Mouse (Mus musculus) subcutaneous adipose tissue, adult 2 months (tissue): ENCODE results near the gene Lcn9. TPM values are rescaled to one million over a fixed set of nuclear protein-coding genes. Genes with fewer than 3 reads are reported as not detected.

Source experiments
- polyA plus RNA-seq: library from polyadenylated mRNA; depleted of rRNA; stranded (reverse); fragments of >200 nt; gene quantifications from 2 replicates; pipeline ENCODE4 v1.2.3, GENCODE M21; 2012; ENCODE audit warnings: low replicate concordance; rRNA removed

Gene Lcn9
- 0.44 and 2.1 TPM in 2 replicates for polyA plus RNA-seq

GRCm38 (mm10) chr2:25822806-25823205 lies at the start of gene Lcn9:
Lcn9 (plus strand) TSS chr2:25823153.

GRCm38 (mm10) chr2:25776717-25777116 lies 46.2 kb upstream of the Lcn9 start, which contains the start of gene Lcn11:
Lcn11 (plus strand) TSS chr2:25777017.

GRCm38 (mm10) chr2:25781957-25782356 lies 41.0 kb upstream of the Lcn9 start, which contains the start of gene Gm13539:
Gm13539 (plus strand) TSS chr2:25782257.

GRCm38 (mm10) chr2:25815748-25816147 lies 7.2 kb upstream of the Lcn9 start, which contains the start of gene Glt6d1:
Glt6d1 (minus strand) TSS chr2:25815848.

GRCm38 (mm10) chr2:25847226-25847625 lies 24.3 kb downstream of the Lcn9 start, which contains the start of gene Sohlh1:
Sohlh1 (minus strand) TSS chr2:25847248.

GRCm38 (mm10) chr2:25863337-25864131 lies 40.6 kb downstream of the Lcn9 start, which contains the start of gene Kcnt1:
Kcnt1 (plus strand) TSS chr2:25863734.

Other genes with a start within 250 kb of the Lcn9 start
- gene Mamdc4, start 248.3 kb upstream of the Lcn9 start, polyA plus RNA-seq, result 1.8 and 5.5 TPM in 2 replicates
- 48.6 and 87.4 TPM in 2 replicates for gene Phpt1, start 247.9 kb upstream of the Lcn9 start, polyA plus RNA-seq
- gene Ajm1, start 241.4 kb upstream of the Lcn9 start, polyA plus RNA-seq, result 0.37 and 2.6 TPM in 2 replicates
- gene Rabl6, start 214.6 kb upstream of the Lcn9 start, polyA plus RNA-seq, result 52.3 and 88.3 TPM in 2 replicates
- not detected in 2 replicates for gene Ccdc183, start 205.5 kb upstream of the Lcn9 start, polyA plus RNA-seq
- 31.8 and 53.1 TPM in 2 replicates for gene Tmem141, start 201.1 kb upstream of the Lcn9 start, polyA plus RNA-seq
- 16.8 and 21.3 TPM in 2 replicates for gene Fcna, start 195.1 kb upstream of the Lcn9 start, polyA plus RNA-seq
- 0.64 and 5.5 TPM in 2 replicates for gene Lcn8, start 170.0 kb upstream of the Lcn9 start, polyA plus RNA-seq
- gene Lcn5, start 165.2 kb upstream of the Lcn9 start, polyA plus RNA-seq, result 0.52 and 3.7 TPM in 2 replicates
- gene Lcn6, start 146.4 kb upstream of the Lcn9 start, polyA plus RNA-seq, result 0.78 TPM in 1 of 2 replicates, not detected in the other
- 0.24 and 0.62 TPM in 2 replicates for gene Lcn10, start 140.4 kb upstream of the Lcn9 start, polyA plus RNA-seq
- not detected in 2 replicates for gene Obp2a, start 123.1 kb upstream of the Lcn9 start, polyA plus RNA-seq
- gene Bmyc, start 116.4 kb upstream of the Lcn9 start, polyA plus RNA-seq, result 48.0 and 66.2 TPM in 2 replicates
- gene Obp2b, start 86.1 kb upstream of the Lcn9 start, polyA plus RNA-seq, result not detected in 2 replicates
- gene Lcn3, start 57.6 kb upstream of the Lcn9 start, polyA plus RNA-seq, result not detected in 2 replicates
- gene Lcn11, start 46.1 kb upstream of the Lcn9 start, polyA plus RNA-seq, result not detected in 2 replicates
- gene Gm13539, start 40.9 kb upstream of the Lcn9 start, polyA plus RNA-seq, result not detected in 2 replicates
- gene Glt6d1, start 7.3 kb upstream of the Lcn9 start, polyA plus RNA-seq, result not detected in 2 replicates
- gene Sohlh1, start 24.1 kb downstream of the Lcn9 start, polyA plus RNA-seq, result not detected in 2 replicates
- gene Kcnt1, start 40.6 kb downstream of the Lcn9 start, polyA plus RNA-seq, result 1.5 and 1.7 TPM in 2 replicates
- gene Camsap1, start 160.1 kb downstream of the Lcn9 start, polyA plus RNA-seq, result 7.2 and 22.4 TPM in 2 replicates
- gene Ubac1, start 198.6 kb downstream of the Lcn9 start, polyA plus RNA-seq, result 69.7 and 73.3 TPM in 2 replicates